Mouse (Mus musculus) heart, adult 11 months (tissue): ENCODE measurements around the gene H2afx.
"Not testable (repeated sequence)": the region's sequence is repeated elsewhere in the genome, so short reads cannot be mapped to it uniquely, and the experiment has no call there.

Experiments
- DNase-seq: peaks from one replicate; pipeline ENCODE4 v3.0.0; 2022

Gene H2afx

DNA sequence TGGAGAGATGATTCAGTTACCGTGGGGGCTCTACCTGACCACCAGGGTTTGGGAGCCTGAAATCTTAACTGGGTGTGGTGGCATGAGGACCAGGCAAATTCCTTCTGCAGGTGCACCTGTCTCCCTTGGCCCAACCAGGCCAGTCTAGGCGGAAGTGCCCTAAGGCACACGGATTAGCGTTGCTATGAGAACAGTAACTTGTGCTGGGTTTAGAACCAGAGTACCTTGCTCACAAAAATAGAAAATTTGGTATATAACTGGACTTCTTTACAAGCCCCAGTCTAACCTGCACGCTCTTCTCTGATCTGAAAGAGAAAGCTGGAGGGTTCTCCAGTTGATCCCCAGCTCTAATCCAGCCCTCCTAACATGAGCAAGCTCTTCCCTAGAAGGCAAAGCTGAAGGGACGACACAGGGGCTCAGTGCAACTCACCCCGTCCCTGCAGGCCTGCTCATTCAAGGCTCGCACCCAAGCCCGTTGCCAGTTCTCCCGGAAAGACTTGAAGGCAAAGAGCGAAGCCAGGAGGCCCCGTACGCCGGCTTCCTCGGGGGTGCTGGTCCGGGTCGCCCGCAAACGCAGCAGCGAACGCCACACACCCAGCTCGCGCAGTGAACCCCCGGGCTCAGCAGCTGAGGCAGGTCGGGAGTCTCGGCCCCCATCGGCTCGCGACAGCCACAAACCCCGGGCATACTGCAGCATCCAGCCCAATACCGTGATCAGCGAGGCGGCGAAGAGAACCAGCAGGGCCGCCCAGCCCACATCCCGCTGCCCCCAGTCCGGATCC, 15.2 kb upstream of the H2afx start:
- no peak for DNase-seq

DNA sequence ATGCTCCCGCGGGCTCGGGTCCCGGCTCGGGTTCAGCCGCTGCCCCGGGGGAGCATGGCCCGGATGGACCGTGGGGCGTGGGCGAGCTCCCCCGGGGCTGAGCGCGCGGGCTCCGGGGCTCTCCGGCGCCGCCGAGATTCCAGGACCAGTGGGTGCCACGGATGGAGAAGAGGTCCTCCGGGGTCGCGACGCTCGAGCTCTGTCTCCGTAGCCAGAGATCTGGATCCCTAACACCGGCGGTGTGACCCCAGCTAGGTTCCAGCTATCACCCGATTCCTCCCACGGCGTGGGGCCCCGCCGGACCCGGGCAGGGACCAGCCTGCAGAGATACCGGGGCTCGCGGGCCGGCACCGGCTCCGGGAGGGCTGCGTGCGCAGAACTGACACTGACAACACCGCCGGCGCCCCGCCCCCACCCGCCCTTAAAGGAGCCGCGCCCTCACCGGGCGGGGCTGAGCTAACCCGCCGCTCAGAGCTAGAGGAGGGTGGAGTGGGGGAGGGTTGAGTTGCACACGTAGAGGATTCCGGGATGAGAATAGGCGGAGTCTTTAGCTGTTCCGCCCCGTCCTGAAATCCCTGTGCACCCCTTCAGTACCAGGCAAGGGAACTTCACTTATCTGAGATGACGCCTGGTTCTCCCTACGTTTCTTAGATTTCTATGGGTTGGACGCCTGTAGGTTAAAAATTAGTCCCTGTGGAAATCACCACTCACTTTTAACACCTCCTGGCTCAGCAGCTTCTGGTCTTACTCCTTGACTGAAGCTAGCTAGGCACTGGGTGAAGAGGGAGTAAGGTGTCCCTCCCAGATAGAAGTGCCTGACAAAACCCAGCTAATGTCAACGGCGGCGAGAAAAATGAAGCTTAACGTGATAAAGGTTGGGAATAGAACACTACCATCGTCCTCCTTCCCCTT, 14.4 kb upstream of the H2afx start, which contains the start of gene C2cd2l:
Gene C2cd2l (minus strand): TSS at position 399 of the 912 bp plus-strand sequence.
- peak; percentile 99 for DNase-seq

DNA sequence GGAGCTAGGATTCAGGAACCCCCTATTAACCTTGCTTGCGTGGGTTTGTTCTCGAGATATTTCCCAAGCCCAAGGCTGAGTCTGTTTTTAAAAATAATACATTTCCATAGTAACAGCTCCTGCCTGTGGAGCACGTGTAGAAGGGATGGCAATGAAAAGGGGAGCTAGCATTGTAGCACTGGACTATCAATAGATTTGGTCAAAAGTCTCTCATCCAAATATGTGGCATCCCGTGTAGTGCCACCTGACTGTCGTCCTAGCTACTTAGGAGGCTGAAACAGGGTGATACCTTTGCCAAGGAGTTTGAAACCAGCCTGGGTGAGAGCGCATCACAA, 13.7 kb upstream of the H2afx start:
- DNase-seq: no peak

DNA sequence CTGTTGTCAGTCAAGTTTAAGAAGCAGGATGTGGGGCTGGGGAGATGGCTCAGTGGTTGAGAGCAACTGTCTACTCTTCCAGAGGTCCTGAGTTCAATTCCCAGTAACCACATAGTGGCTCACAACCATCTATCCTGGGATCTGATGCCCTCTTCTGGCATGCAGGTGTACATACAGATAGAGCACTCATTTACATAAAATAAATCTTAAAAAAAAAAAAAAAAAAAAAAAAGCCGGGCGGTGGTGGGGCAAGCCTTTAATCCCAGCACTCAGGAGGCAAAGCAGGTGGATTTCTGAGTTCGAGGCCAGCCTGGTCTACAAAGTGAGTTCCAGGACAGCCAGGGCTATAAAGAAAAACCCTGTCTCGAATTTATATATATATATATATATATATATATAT, 10.8 kb upstream of the H2afx start:
- DNase-seq: not testable (repeated sequence)

DNA sequence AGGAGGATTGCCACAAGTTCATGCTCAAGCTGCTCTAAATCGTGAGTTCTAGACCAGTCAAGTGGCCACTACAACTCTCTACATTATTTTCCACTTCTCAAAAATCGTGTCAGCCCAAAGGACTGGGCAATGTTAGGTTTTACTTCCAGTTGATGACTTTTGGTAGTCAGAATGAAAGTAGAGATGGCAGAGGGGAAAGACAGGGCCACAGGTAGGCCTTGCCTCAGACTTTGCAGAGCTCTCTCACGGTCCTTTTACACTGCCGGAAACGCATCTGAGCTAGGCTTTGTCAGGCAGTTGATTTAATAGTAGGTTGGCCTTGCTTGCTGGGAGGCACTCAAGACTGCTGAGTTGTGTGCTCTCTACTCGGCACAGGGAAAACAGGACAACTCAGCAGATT, 10.3 kb upstream of the H2afx start:
- no peak for DNase-seq

DNA sequence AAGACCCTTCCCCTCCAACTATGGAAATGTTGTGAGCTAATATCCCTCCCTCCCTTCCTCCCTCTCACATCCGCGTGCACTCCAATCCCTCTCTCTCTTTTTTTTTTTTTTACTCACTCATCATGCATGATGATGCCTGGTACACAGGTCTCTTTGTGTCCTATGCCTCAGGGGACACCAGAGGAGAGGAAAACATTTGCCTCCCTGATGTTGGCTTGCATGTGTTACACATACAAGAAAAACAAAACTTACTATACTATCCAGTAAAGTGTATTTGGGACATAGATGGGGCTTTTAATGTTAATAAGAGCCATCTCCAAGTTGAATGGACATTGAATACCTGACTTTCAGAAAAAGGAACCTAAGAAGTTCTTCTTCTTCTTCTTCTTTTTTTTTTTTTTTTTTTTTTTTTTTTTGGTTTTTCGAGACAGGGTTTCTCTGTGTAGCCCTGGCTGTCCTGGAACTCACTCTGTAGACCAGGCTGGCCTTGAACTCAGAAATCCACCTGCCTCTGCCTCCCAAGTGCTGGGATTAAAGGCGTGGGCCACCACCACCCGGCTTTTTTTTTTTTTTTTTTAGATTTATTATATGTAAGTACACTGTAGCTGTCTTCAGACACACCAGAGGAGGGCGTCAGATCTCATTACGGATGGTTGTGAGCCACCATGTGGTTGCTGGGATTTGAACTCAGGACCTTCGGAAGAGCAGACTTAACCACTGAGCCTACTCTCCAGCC, 9.3 kb upstream of the H2afx start:
- DNase-seq: not testable (repeated sequence)

DNA sequence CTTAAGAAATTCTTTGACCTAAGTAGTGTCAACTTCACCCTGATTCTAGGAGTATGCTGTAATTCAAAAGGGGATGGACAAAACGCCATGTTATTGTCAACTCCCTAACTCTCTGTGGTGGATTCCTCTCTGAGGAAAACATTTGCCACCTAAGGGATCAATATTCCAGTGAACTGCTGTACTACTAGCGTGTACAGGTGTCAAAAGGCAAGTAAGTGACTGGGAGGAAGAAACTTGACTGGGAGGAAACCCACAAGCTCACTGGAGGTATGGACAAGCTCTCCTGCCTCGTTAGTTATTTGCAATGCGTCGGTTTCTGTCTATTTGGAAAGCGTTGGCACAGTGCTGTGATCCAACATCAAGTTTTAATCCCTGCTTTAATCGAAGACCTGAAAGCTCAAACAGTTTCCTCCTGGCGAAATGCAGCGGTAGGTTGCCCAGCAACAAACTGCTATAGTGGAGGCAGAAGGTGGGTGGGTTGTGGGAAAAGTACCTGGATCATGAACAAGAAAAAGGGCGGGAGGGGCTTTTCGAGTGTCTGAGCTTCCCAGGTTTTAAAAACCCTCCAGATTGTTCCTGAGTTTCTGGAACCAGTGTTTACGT, 8.6 kb upstream of the H2afx start, which contains the start of gene Dpagt1:
Gene Dpagt1 (plus strand): TSS at position 252 of the 603 bp plus-strand sequence.
- no peak for DNase-seq

DNA sequence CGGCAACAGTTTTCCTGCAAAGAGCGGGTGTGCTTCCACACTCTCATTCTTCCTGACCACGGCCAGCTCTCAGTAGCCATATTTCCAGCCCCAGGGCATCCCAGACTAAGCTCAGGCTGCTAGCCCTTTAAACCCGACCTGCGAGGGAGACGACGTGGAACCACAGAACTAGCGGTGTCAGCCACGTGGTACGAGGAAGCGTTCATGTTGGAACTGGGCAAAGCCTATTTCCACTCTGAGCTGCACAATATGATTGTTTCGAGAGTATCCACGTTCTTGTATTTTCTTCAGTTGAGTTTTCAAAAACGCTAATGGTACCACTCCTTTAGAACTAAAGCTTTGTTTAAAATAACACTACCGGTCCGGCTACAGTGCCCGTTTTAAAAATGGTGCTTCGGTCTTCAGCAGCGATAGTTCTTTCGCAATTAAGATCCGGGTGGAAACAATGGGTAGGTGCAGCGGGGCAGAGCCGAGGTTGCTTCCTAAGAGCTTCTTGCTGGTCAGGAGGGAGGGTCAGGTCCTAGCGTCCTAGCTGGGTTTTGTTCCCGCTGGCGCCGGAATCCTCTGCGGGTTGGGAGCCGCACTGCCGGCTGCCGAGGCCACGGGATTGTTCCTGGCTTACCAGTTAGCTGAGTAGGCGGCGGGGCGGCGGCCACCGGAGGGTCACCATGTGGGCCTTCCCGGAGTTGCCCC, 8.0 kb upstream of the H2afx start:
- DNase-seq: peak; percentile 99

DNA sequence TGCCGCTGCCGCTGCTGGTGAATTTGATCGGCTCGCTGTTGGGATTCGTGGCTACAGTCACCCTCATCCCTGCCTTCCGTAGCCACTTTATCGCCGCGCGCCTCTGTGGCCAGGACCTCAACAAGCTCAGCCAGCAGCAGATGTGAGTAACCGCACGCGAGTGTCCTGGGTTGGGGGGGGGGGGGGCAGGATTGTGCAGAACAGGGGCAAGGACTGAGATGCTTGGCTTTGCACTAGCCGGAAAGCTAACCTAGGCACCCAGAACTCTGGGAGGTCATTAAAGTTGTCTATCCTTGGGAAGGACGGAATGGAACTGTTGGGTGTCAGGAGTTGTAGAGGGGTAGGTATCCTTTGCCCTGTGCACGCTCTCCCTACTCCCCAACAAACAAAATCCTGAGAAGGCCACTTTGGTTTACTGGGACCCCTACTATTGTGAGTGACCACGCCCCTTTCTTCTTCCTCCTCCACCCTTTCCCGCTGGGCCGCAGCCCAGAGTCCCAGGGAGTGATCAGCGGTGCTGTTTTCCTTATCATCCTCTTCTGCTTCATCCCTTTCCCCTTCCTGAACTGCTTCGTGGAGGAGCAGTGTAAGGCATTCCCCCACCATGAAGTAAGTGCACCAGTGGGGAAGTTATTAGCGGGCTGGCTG, 7.3 kb upstream of the H2afx start:
- peak; percentile 98 for DNase-seq

DNA sequence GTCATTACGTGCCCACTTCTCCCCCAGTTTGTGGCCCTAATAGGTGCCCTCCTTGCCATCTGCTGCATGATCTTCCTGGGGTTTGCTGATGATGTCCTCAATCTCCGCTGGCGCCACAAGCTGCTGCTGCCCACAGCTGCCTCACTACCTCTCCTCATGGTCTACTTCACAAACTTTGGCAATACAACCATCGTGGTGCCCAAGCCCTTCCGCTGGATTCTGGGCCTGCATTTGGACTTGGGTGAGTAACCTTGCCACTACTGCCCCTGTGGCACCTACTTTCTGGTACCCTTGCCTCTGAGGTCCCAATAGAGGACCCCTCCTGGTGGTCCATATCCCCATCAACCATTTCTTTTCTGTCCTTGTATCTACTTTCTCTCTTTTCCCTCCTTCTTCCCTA, 6.6 kb upstream of the H2afx start:
- DNase-seq: no peak

DNA sequence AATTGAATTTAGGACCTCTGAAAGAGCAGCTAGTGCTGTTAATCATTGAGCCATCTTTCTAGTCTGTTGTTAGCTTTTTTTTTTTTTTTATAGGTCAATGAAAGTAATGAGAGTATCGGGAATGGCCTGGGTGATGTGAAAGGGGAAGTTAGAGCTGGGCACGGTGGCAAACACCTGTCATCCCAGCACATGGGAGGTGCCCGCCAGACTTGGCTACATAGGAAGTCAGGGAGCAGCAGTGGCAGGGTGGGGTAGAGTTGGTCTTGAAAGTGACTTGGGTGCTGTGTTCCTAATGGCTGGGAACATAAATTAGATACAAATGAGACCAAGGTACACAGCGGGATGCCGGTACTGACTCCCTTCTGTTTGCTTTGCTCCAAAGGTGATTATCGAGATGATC, 3.8 kb upstream of the H2afx start:
- DNase-seq: no peak

DNA sequence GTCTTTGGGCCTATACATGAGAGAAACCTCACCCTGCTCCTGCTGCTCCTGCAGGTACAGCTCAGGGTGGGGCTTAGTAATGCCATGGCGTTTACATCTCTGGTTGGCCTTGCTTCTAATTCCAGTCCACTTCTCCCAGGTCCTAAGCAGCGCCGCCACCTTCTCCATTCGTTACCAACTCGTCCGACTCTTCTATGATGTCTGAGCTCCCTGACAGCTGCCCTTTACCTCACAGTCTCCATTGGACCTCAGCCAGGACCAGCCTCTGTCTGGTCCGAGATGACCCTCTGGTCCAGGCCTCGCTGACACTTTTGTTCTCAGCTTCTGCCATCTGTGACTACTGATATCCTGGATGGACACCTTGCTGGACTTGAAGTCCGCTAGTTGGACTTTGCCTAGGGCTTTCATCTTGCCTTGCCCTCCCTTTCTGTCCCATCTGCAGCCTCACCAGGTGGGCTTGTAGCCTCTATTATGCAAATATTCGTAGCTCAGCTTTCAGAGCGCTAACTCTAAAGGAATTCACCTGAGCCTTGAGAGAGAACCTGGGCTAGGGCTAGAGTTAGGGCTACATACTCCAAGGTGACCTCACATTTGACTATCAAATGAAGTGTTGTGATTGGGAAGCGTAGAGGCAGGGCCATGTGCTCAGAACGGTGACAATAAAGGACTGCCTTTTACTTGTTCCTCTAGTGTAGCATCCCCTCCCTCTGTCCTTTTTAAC, 1.4 kb upstream of the H2afx start:
- no peak for DNase-seq

DNA sequence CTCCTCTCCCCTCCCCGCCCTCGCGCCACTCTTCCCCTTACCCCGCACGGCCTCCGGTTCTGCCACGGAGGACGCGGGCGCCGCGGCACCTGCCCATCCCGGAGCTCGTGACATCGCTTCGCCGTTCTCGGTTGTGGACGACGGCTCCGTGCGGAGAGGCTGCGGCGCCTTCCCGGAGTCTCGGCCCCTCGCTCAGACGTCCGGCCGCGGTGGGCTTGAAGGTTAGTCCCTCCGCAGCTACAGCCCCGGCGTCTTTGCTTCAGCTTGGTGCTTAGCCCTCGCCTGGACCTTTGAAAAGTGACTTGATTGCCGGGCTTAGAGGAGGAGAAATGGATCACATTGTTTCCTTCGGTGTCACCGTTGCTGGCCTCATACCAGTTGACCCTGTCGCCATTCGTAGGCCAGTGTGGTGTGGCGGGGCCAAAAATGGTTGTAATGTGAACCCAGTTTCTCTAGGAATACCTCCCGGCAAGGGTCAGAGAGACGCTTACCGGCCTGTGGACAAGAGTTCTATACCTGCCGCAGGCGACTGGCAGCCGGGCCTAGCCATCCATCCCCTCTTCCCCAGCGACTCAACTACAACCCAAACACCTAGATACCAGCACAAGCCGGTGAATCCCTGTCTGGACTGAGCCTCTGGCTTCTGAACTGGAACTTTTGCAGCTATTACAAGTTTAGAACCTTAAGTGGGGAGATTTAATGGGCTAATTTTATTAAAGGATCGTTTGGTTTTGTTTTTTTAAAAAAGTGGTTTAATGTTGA, 1.0 kb downstream of the H2afx start:
- DNase-seq: peak; percentile 93

DNA sequence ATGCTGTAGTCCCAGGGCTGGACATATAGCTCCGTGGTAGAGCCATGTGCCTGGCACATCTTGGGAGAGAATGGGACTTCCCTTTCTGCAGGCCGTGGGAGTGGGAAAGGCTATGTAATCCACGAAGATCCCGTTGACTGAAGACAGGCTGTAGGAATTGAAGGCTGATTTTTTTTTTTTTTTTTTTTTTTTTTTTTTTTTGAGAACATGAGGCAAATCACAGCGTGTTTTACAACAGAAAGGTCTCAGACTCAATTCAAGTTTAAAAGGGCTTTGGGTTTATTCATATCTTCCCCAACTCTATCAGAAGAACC, 1.6 kb downstream of the H2afx start:
- no peak for DNase-seq

DNA sequence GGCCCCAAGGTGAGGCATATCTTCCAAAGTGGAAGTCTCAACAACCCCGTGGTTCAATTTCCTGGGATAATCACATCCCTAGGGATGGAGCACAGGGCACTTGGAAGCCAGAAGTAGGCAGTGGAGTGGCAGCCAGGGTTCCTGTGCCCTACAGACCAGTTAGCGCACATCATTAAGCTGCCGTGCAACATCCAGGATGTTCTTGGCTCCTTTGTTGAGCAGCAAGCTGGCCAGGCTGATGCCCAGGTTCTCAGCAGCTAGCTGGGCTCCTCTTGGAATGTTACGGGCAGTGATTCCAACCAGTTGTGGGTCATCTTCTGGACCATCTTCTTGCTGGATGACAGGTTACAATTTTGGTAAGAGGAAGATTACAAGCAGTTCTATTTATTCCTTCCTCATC, 2.0 kb downstream of the H2afx start:
- not testable (repeated sequence) for DNase-seq

DNA sequence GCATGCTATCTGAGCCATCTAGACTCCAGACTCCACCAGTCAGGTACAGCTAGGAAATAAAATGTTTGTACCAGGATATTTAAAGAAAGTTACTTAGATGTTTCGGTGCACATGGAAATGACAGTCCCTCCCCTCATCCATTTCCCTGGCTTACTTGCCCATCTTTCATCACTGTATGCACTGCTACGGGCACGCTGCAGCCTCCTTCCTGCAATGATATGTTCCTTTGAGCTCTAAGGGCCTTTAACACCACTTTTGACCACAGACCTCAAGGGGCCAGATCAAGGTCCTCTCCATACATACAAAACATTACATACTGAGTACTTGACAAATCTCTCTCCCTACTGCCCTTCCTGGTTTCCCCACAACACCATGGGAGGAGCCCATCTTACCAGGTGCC, 2.5 kb downstream of the H2afx start:
- DNase-seq: no peak

DNA sequence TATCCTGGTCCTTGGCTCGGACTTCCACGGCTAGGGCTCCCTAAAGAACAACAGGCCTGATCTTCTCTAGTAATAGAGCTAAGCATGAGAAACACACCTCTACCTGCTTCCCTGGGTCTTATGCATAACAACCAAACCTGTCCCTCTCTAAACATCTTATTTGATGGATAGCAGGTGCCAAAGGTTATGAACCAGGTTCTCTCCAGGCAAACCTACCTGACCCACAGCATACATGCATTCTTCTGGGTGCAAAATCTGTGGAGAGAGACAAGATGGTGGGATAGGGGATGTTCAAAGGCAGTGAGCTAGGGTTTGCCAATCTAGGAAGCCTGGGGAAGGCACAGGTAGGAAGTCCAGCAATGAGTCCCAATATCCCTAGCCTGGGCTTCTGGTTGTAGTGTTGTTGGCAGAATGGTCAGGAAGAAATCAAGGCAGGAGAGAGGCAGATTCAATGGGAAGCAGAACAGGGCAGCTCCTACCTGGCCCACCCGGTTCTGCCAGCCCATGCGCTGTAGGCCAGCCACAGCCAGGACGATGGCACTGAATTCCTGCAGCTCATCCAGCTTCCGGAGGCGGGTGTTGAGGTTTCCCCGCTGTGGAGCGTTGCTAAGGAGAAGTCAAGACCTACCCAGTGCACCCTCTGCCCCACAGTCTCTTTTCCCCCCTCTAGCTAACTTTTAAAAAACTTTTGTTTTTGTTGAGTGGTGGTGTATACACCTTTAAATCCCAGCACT, 3.1 kb downstream of the H2afx start:
- no peak for DNase-seq

DNA sequence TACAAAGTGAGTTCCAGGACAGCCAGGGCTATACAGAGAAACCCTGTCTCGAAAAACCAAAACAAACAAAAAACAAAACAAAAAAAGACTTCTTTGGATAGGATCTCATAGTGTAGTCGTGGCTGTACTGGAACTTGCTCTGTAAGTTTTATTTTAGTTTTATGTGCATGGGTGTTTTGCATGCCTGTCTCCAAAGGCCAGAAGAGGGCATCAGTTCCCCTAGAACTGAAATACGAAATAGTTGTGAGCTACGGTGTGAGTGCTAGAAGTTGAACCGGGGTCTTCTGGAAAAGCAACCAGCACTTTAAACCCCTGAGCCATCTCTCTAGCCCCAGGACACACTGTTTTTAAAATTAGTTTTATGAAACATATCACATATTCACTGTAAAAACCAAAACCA, 4.1 kb downstream of the H2afx start:
- no peak for DNase-seq

DNA sequence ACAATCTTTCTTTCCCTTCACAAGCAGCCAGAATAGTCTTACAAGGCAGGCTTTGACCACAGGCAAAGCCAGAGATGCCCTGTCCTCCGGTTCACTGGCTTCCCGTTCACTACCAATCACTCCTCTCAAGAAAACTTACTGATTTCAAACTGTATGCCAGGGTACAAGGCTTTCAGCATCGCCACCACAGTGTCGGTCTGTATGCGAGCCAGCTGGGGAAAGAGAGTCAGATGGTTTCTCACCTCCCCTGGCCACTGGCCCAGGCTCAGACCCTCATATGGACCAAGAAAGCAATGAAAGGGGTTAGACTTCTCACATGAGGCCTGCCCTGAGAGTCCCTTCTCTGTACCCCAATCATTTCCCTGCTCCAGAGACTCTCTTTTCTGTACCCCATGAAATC, 7.0 kb downstream of the H2afx start:
- peak; percentile 84 for DNase-seq

DNA sequence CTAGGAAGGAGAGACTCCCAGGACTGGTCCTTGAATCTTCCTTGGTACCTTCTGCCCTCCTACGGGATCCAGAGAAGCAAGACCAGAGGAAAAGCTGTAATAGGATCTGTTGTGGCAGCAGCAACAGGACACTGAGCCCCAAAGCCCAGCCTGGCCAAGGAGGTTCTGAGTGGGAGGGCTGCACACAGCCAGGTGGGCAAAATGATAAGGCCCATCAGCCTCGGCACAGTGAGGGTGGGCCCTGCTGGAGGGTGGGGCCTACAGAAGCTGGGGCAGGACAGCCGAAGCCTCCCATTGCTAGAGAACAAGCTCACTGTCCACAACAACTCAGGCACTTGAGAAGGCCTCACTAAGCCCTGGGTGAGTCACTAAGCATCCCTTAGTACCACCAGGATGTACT, 7.7 kb downstream of the H2afx start:
- peak; percentile 85 for DNase-seq
